Mouse (Mus musculus) small intestine, adult 2 months (tissue): Measurements from ENCODE around the gene Kcnk6.
"Not testable (repeated sequence)": the region's sequence is repeated elsewhere in the genome, so short reads cannot be mapped to it uniquely, and the experiment has no call there.

Experiments used
- CTCF ChIP-seq: fragments of 200-500 bp; IDR thresholded peaks from 2 replicates; pipeline ENCODE4 v1.5.1; 2012; ENCODE audit warnings: low read depth, mild to moderate bottlenecking, control low read depth, inconsistent platforms, low read length, moderate library complexity, mixed read lengths; ENCODE audit not compliant: insufficient replicate concordance, insufficient read length; ENCODE audit errors: extremely low read depth
- POLR2A ChIP-seq: fragments of 200-500 bp; IDR thresholded peaks from 2 replicates; pipeline ENCODE4 v1.6.1; 2012; ENCODE audit warnings: low read depth, mild to moderate bottlenecking, control low read depth, inconsistent platforms, low read length, moderate library complexity

DNA sequence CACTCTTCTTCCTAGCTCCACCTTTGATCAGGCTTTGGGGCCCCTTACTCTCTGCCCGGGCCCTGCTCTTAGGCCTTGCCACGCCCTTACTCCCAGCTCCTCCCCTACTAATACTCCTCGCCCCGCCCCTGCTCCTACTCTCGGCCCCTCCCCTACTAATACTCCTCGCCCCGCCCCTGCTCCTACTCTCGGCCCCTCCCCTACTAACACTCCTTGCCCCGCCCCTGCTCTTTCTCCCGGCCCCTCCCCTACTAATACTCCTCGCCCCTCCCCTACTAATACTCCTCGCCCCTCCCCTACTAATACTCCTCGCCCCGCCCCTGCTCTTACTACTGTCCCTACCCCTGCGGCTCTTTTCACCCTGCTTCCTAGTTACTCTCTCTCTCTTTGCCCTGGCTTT lies 21.3 kb downstream of the Kcnk6 start:
- TF ChIP-seq CTCF, POLR2A: not testable (repeated sequence)
